Mouse (Mus musculus) cerebellum, adult 2 months (tissue): ENCODE measurements around the gene Gm14444. TPM values are rescaled to one million over a fixed set of nuclear protein-coding genes. Genes with fewer than 3 reads are reported as not detected.
"Not testable (repeated sequence)": the region's sequence is repeated elsewhere in the genome, so short reads cannot be mapped to it uniquely, and the experiment has no call there.

Experiments
- DNase-seq, 2 experiments: peaks; one replicate each; pipeline ENCODE4 v3.0.0; 2021
- H3K27ac ChIP-seq: fragments of 200-500 bp; 2 replicates; pipeline ENCODE4 v1.5.1; 2012; ENCODE audit warnings: low read length, control low read depth, inconsistent platforms; ENCODE audit not compliant: insufficient read depth
- H3K27me3 ChIP-seq: fragments of 200-500 bp; 2 replicates; pipeline ENCODE4 v1.6.1; 2012; ENCODE audit warnings: inconsistent platforms, mild to moderate bottlenecking, low read length, moderate library complexity; ENCODE audit not compliant: control insufficient read depth, insufficient read depth
- H3K4me1 ChIP-seq: fragments of 200-500 bp; 2 replicates; pipeline ENCODE4 v1.6.1; 2011; ENCODE audit warnings: low read length; ENCODE audit not compliant: control insufficient read depth, insufficient read depth
- H3K4me3 ChIP-seq: fragments of 200-500 bp; replicated peaks from 2 replicates; pipeline ENCODE3; 2011; ENCODE audit warnings: mild to moderate bottlenecking, low read depth, low read length, control low read depth; ENCODE audit not compliant: insufficient read depth
- WGBS: fragments of 180-500 bp; shearing (Covaris S2); methylation state at CpG from one replicate; pipeline ENCODE4 v1.1.7; 2018; 5-methylcytosine and 5-hydroxymethylcytosine counted together
- polyA plus RNA-seq: library from polyadenylated mRNA; depleted of rRNA; stranded (reverse); fragments of >200 nt; gene quantifications from 2 replicates; pipeline ENCODE4 v1.2.3, GENCODE M21; 2012; rRNA removed

Gene Gm14444
- 0.31 and 0.35 TPM in 2 replicates for polyA plus RNA-seq

- not testable (repeated sequence) for H3K4me1 ChIP-seq, H3K27me3 ChIP-seq, H3K4me3 ChIP-seq, H3K27ac ChIP-seq, DNase-seq
- WGBS: 63% methylated on average over 1 of the region's 1 CpGs
These were observed at the start of gene Gm14444 for GRCm38 (mm10) chr2:175010022-175010421. Gm14444 (plus strand) TSS chr2:175010241.

DNA sequence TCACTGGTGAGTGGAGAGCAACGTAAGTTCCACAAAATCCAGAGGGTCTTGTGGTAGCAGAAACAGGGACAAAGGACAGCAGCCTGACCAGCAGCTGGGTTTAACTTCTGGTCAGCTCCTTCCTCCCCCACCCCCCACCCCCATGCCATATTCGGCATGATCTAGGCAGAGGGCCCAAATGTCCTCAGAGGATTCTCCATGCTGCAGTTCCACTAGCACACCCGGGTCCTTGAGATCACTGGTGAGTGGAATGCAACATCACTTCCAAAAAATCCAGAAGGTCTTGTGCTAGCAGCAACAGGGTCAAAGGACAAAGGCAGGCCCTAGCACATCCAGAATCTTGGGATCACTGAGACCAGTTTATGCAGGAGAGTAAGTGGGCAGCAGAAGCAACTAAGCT is 44.6 kb upstream of the Gm14444 start:
- not testable (repeated sequence) for H3K4me3 ChIP-seq, DNase-seq, H3K4me1 ChIP-seq, H3K27ac ChIP-seq, H3K27me3 ChIP-seq
- 53% methylated on average over 3 of the region's 3 CpGs for WGBS

DNA sequence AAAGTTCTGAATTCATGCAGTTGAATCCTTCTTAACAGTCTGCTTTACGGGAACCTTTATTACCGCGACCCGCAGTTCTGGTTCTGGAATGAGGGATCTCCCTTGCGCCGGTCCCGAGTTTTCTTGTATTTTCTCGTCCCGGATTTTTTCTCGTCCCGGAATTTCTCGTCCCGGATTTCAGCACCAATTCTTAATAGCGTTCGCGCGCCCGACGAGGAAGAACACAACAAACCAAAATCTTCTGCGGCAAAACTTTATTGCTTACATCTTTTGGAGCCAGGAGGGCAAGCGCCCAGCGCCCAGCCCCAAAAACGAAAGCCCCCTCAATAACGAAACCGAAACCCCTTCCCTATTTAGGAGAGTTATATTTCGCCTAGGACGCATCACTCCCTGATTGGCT is 34.2 kb downstream of the Gm14444 start:
- not testable (repeated sequence) for H3K4me1 ChIP-seq, H3K27me3 ChIP-seq, H3K27ac ChIP-seq, DNase-seq, H3K4me3 ChIP-seq
- 97% methylated on average over 27 of the region's 27 CpGs for WGBS

- H3K27ac ChIP-seq, H3K4me1 ChIP-seq, H3K4me3 ChIP-seq, H3K27me3 ChIP-seq, DNase-seq: not testable (repeated sequence)
- 70% methylated on average over 1 of the region's 1 CpGs for WGBS
These were observed 57.7 kb downstream of the Gm14444 start, which contains the start of gene Gm14393 for GRCm38 (mm10) chr2:175067681-175068261. Gm14393 (minus strand) TSS chr2:175067781.

Other genes starting within 250 kb of the Gm14444 start
- 4.2 and 4.3 TPM in 2 replicates for gene Edn3, start 249.6 kb upstream of the Gm14444 start, polyA plus RNA-seq
- 0.71 and 1.1 TPM in 2 replicates for gene Gm14393, start 57.5 kb downstream of the Gm14444 start, polyA plus RNA-seq
- gene Gm14399, start 131.8 kb downstream of the Gm14444 start, polyA plus RNA-seq: 17.6 and 26.8 TPM in 2 replicates
- gene Gm14443, start 165.6 kb downstream of the Gm14444 start, polyA plus RNA-seq: 3.9 and 4.0 TPM in 2 replicates
- 18.7 and 19.4 TPM in 2 replicates for gene Gm14391, start 196.7 kb downstream of the Gm14444 start, polyA plus RNA-seq